Mouse (Mus musculus) bone marrow, adult 2 months (tissue): Measurements from ENCODE around the gene B3galt1. TPM values are rescaled to one million over a fixed set of nuclear protein-coding genes. Genes with fewer than 3 reads are reported as not detected.

Experiments
- H3K27ac ChIP-seq: fragments of 200-500 bp; 2 replicates; pipeline ENCODE4 v1.5.1; 2012; ENCODE audit warnings: low read depth, mild to moderate bottlenecking, control low read depth, inconsistent platforms, low read length; ENCODE audit not compliant: control insufficient read depth, poor library complexity, insufficient read depth
- H3K4me1 ChIP-seq: fragments of 200-500 bp; 2 replicates; pipeline ENCODE4 v1.6.1; 2011; ENCODE audit warnings: low read length; ENCODE audit not compliant: control insufficient read depth, insufficient read depth
- H3K4me3 ChIP-seq: fragments of 200-500 bp; replicated peaks from 2 replicates; pipeline ENCODE3; 2011; ENCODE audit warnings: mild to moderate bottlenecking, low read depth, low read length, control low read depth; ENCODE audit not compliant: control insufficient read depth
- CTCF ChIP-seq: fragments of 200-500 bp; IDR thresholded peaks from 2 replicates; pipeline ENCODE4 v1.5.1; 2011; ENCODE audit warnings: low read length, control low read depth; ENCODE audit not compliant: control insufficient read depth, insufficient read depth
- POLR2A ChIP-seq: fragments of 200-500 bp; IDR thresholded peaks from 2 replicates; pipeline ENCODE4 v1.6.1; 2011; ENCODE audit warnings: low read depth, mild to moderate bottlenecking, control low read depth, low read length, borderline replicate concordance; ENCODE audit not compliant: control insufficient read depth
- WGBS: fragments of 180-500 bp; shearing (Covaris S2); methylation state at CpG from one replicate; pipeline ENCODE4 v1.1.7; 2018; 5-methylcytosine and 5-hydroxymethylcytosine counted together
- polyA plus RNA-seq: library from polyadenylated mRNA; stranded (reverse); fragments of >200 nt; gene quantifications from 2 replicates; pipeline ENCODE4 v1.2.4, GENCODE M21; 2011; ENCODE audit warnings: low replicate concordance; ENCODE audit not compliant: missing spikeins, insufficient read depth, insufficient read length

Gene B3galt1
- polyA plus RNA-seq, 1 experiment: 0.40 TPM

DNA sequence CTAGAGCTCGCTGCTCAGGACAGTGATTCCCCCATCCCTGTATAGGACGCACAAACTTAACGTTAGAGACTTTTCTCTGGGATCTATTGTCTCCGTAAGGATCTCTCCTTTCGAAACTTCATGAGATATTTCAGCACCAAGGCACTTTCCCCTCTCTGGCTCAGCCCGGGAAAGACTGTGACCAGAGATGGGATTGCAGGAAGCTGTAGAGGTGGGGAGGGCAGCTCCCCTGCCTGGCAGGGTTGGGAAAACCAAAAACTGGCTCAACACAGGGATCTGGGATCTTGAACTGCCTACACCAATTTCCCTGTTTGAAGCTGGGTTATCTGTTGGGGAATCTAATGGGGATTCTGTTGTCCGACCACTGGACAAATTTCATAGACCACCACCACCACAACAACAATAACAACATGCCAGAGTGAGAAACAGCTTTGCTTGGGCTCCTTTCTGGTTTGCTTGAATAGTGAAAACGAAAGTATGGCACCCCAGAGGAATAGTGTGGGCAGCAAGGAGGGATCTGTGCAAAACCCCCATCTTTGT, 1.5 kb downstream of the B3galt1 start:
- Histone ChIP-seq H3K27ac (no peak overlapping the region), H3K4me3 (no peak overlapping the region), H3K4me1 (no peaks in the 10 kb centered on the region)
- WGBS: 13% methylated on average over 8 of the region's 8 CpGs
- TF ChIP-seq POLR2A (no peak), CTCF (no peak)

DNA sequence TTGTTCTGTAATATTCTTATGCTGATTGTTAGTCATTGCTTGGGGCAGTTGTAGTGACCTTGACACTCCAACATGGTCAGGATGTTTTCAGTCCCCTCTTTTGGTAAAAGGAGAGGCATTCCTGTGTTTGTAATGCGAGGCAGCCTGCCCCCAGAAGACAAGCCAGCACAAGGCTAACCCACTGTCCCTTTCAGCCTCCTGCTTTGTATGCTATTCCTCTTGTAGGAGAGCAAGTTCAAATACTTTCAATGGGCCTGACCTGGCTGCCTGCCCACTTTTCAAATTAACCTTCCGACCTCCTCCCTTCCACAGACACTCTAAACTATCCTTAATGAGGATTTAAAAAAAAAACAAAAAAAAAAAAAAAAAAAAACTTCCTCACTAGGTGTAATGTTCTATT, 11.0 kb downstream of the B3galt1 start:
- Histone ChIP-seq H3K4me1 (no peaks in the 10 kb centered on the region), H3K27ac (no peak overlapping the region), H3K4me3 (no peak overlapping the region)
- WGBS: 69% methylated on average over 2 of the region's 2 CpGs
- no peak for TF ChIP-seq CTCF
- TF ChIP-seq POLR2A: no peak

DNA sequence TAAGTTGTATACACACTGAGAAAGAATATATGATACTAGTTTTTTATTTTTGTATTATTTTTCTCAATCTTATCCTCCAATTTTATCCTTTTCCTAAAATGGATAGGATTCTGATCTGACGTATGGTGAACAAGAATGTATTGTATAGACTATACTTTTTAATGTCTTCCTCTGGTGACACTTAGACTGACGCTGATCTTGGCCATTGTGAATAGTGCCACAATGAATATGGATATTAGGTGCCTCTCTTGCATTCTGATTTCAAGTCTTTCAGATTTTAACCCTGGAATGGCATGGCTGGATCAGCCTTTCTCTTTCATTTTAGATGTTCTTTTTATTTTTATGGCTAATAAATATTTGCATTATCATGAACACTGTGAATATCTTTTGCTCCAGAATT, 17.4 kb downstream of the B3galt1 start:
- H3K4me3 ChIP-seq: no peak overlapping the region
- no peaks in the 10 kb centered on the region for H3K4me1 ChIP-seq
- H3K27ac ChIP-seq: no peak overlapping the region
- TF ChIP-seq POLR2A: no peak
- no peak for TF ChIP-seq CTCF
- WGBS: 68% methylated on average over 2 of the region's 2 CpGs

DNA sequence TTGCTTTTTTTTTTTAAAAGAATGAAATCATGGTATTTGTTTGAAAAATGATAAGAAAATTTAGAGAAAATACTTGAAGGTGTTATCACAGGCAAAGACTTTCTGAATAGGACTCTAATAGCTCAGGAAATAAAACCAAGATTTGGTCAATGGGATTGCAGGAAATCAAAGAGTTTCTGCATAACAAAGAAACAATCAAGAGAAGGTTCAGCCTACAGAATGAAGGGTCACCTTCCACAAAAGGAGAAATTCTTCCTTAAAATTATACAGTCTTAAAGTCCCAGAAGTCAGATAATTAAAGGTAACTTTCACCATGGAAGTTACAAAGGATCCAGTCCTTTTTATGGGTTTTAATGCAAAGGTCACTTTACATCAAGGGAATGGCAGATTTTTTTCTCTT, 24.7 kb downstream of the B3galt1 start:
- Histone ChIP-seq H3K4me3 (no peak overlapping the region), H3K27ac (no peak overlapping the region)

DNA sequence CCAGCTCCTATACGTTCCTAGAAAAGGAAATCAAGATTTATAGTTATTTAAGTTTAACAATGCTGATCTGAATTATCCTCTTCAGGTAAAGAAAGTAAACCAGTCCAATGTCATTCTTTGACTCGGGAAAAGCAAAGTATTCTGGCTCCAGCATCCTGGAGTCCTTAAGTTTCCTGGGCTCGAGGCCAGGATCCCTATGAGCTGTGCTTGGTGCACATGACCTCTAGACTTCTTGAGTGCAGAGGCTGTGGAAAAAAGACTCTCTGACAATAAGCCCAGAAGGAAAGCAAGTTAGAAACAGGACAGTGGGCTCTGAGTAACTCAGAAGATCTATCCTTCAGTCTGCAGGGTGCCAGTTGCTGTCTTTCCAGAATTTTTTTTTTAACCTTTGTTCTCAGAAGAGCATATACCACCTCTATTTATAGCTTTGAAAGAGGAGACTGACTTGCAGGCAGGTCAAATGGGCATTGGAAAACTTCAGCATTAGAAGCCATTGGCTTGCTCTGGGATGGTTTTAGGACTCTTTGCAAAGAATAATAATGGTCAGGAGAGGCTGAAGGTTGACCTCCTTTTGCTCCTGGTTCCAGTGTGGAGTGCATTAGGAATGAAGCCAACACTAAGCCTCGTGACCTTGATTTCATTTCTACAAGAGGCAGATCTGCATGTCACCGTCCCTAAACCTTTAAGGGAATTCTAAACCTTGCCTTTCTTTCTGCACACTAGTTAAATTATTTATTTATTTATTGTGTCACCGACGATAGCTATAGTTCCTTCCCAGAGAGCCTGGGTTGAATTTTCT, 26.4 kb downstream of the B3galt1 start:
- H3K4me3 ChIP-seq: no peak overlapping the region
- H3K4me1 ChIP-seq: no peaks in the 10 kb centered on the region
- H3K27ac ChIP-seq: no peak overlapping the region
- 73% methylated on average over 7 of the region's 7 CpGs for WGBS
- no peak for TF ChIP-seq POLR2A
- TF ChIP-seq CTCF: no peak

More for the DNA sequence above, 24.7 kb downstream of the B3galt1 start:
- no peak for TF ChIP-seq CTCF
- no peaks in the 10 kb centered on the region for H3K4me1 ChIP-seq

DNA sequence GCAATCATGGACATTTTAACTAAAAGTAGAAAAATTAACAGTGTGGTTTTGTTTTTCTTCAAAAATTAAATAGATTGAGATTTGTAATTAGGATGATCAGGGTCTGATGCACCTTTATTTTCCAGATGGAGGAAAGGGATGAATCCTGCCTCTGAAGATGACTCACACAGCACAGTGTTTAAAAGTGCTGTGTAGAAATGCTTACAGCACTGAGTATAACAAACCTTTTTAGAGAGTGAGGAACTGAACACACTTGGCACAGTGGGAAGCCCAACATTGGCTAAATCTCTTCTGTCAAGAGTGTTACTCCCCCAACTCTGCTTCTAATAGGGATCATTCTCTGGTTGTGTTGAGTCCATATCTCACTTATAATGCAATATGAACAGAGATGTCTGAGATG, 57.2 kb downstream of the B3galt1 start:
- no peak overlapping the region for H3K4me3 ChIP-seq
- no peak for TF ChIP-seq CTCF
- TF ChIP-seq POLR2A: no peak
- H3K27ac ChIP-seq: no peak overlapping the region
- no peaks in the 10 kb centered on the region for H3K4me1 ChIP-seq

DNA sequence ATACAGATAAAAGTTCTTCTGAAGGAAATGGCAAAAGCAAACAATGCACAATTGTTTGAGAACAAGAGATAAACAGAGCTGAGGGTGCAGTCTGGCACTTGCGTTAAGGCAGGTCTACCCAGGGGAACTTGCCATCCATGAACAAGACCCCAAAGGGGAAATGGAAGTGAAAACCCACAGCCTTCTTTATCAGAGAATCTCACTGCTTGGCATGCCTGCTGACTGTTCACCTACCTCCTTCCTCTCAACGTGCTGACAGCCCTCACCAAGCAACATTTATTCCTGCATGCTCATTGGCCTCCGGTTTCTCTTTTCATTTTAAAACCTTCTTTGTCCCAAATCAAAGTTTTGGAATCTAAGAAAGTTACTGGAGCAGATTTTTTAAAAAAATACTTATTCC, 62.0 kb downstream of the B3galt1 start:
- Histone ChIP-seq H3K4me3 (no peak overlapping the region), H3K4me1 (no peaks in the 10 kb centered on the region), H3K27ac (no peak overlapping the region)
- TF ChIP-seq POLR2A (no peak), CTCF (no peak)
- WGBS: 5% methylated on average over 3 of the region's 3 CpGs

DNA sequence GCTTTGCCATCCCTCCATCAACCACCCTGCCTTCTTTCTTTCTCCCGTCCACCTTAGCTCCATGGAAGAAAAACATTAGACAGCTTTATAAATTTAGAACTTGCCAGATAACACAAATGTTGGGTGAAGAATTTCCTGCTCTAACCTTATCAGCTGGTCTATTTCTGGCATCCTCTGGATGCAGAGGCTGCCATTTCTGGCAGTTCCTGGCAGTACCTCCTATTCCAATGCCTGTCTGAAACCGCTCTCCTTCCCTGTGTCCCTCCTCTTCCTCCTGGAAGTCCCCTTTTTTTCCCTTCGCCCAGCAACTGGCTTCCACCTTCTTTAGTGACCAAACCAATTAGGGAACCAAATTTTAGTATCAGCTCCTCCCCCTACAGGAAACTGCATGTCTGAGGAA, 62.6 kb downstream of the B3galt1 start:
- Histone ChIP-seq H3K27ac (no peak overlapping the region), H3K4me3 (no peak overlapping the region), H3K4me1 (no peaks in the 10 kb centered on the region)
- no peak for TF ChIP-seq CTCF
- TF ChIP-seq POLR2A: no peak
- 56% methylated on average over 3 of the region's 3 CpGs for WGBS

DNA sequence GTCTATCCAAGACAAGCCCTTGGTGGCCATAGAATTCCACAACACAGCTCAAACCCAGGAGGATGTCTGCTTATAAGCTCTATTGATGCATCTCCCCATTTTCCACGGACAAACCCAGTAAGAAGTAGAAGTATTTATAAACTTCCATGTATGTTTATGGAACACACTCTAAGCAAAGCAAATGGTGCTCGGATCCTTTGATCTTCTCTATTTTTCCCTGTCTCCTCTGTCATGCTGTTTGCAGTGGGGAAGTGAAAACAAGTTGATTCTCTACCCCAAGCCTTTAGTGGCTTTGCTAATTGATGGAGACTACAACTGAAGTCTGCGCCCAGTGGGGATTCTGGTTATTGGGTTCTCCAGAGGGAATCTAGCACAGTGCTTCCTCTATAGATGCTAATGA, 89.2 kb downstream of the B3galt1 start:
- TF ChIP-seq CTCF (no peak), POLR2A (no peak)
- Histone ChIP-seq H3K27ac (no peak overlapping the region), H3K4me3 (no peak overlapping the region), H3K4me1 (no peaks in the 10 kb centered on the region)
- 66% methylated on average over 3 of the region's 3 CpGs for WGBS
